Mouse (Mus musculus) gastrocnemius, adult 18-20 months (tissue): ENCODE results near the gene Fkbp6. TPM values are rescaled to one million over a fixed set of nuclear protein-coding genes. Genes with fewer than 3 reads are reported as not detected.
"Not testable (repeated sequence)": the region's sequence is repeated elsewhere in the genome, so short reads cannot be mapped to it uniquely, and the experiment has no call there.

Source experiments
- DNase-seq: peaks from one replicate; pipeline ENCODE4 v3.0.0; 2021; ENCODE audit warnings: low spot score
- long read RNA-seq, 2 experiments: library from polyadenylated mRNA; stranded (forward); transcript quantifications; one replicate each; pipeline ENCODE4 v2.0.0; 2021
- total RNA-seq, 2 experiments: library from RNA; stranded (reverse); gene quantifications; 2 replicates each; pipeline ENCODE4 v1.2.3; 2021

Gene Fkbp6
- not detected for total RNA-seq
- long read RNA-seq, experiment 1: 0 reads
- long read RNA-seq, experiment 2: 0 reads

- DNase-seq: no peak
Measured at GRCm38 (mm10) chr5:135349862-135350261, at the start of gene Fkbp6. Gene Fkbp6 (minus strand): TSS chr5:135350044.

- DNase-seq: no peak
Measured at GRCm38 (mm10) chr5:135399382-135399781, 49.5 kb upstream of the Fkbp6 start.

- DNase-seq: peak; percentile 23
Measured at GRCm38 (mm10) chr5:135395826-135396225, 46.0 kb upstream of the Fkbp6 start.

GRCm38 (mm10) chr5:135394004-135394823, 44.4 kb upstream of the Fkbp6 start, which contains the start of gene Pom121:
Gene Pom121 (minus strand): TSS chr5:135394546.
- DNase-seq: peak; percentile 75

- no peak for DNase-seq
Measured at GRCm38 (mm10) chr5:135383771-135384170, 33.9 kb upstream of the Fkbp6 start.

GRCm38 (mm10) chr5:135382746-135383145, 32.9 kb upstream of the Fkbp6 start:
- no peak for DNase-seq

- no peak for DNase-seq
Measured at GRCm38 (mm10) chr5:135381356-135381925, 31.6 kb upstream of the Fkbp6 start.

GRCm38 (mm10) chr5:135380681-135381080, 30.8 kb upstream of the Fkbp6 start:
- no peak for DNase-seq

GRCm38 (mm10) chr5:135376341-135376740, 26.5 kb upstream of the Fkbp6 start:
- DNase-seq: no peak

- no peak for DNase-seq
Measured at GRCm38 (mm10) chr5:135375167-135375566, 25.3 kb upstream of the Fkbp6 start.

- no peak for DNase-seq
Measured at GRCm38 (mm10) chr5:135373601-135374000, 23.8 kb upstream of the Fkbp6 start.

GRCm38 (mm10) chr5:135371195-135371594, 21.4 kb upstream of the Fkbp6 start:
- no peak for DNase-seq

GRCm38 (mm10) chr5:135369787-135370654, 20.2 kb upstream of the Fkbp6 start, which contains the start of gene Nsun5:
Gene Nsun5 (plus strand): TSS chr5:135369953.
- DNase-seq: peak; percentile 96

GRCm38 (mm10) chr5:135369196-135369595, 19.4 kb upstream of the Fkbp6 start:
- DNase-seq: not testable (repeated sequence)

- no peak for DNase-seq
Measured at GRCm38 (mm10) chr5:135368312-135368711, 18.5 kb upstream of the Fkbp6 start.

- DNase-seq: no peak
Measured at GRCm38 (mm10) chr5:135367841-135368240, 18.0 kb upstream of the Fkbp6 start.

- DNase-seq: no peak
Measured at GRCm38 (mm10) chr5:135363540-135363939, 13.7 kb upstream of the Fkbp6 start.

GRCm38 (mm10) chr5:135362572-135362971, 12.7 kb upstream of the Fkbp6 start:
- DNase-seq: no peak

- DNase-seq: no peak
Measured at GRCm38 (mm10) chr5:135359772-135360171, 9.9 kb upstream of the Fkbp6 start.

GRCm38 (mm10) chr5:135357556-135357955, 7.7 kb upstream of the Fkbp6 start:
- DNase-seq: peak; percentile 59

- no peak for DNase-seq
Measured at GRCm38 (mm10) chr5:135356090-135356489, 6.2 kb upstream of the Fkbp6 start.

GRCm38 (mm10) chr5:135353564-135353963, 3.7 kb upstream of the Fkbp6 start:
- DNase-seq: no peak
